Mouse (Mus musculus) urinary bladder, postnatal 36 days (tissue): Measurements from ENCODE around the gene Acly.

ENCODE experiments used
- DNase-seq, 2 experiments: peaks; one replicate each; pipeline ENCODE4 v3.0.0; 2022; ENCODE audit warnings: low spot score in 2 of 2, mixed read lengths in 1 of 2

Acly gene

DNA sequence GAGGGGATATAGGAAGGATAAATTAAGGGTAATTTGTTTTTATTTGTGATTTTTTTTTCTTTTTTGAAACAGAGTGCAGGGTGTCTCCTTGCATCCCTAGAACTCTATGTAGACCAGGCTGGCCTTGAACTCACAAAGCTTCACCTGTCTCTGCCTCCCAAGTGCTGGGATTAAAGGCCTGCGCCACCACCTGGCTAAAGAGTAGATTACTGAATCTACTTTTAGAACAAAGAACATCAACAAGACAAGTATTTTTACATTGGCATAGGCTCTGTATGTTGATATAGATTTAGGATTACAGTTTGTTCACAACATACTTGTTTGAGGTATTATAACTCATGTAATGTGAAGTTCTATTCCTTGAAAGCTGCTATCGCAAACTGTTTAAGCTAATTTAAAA, 17.2 kb downstream of the Acly start:
- DNase-seq = no peak

DNA sequence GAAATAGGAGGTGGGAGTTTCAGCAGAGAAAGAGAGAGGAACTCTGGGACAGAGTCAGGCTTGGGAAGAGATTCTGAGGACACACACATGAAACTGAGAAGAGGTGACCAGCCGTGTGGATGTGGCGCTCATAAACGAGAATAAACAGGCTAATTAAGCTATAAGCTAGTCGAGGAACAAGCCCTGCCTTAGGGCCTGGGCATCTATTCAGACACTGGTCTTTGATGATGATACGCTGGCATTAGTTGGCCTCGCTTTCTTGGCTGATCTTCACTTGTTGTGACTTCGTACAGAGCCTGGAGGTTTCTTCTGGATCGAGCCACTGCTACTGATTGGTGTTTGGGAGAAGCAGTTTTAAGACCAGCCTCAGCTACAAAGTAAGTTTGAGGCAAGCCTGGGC, 21.8 kb downstream of the Acly start:
- no peak for DNase-seq

DNA sequence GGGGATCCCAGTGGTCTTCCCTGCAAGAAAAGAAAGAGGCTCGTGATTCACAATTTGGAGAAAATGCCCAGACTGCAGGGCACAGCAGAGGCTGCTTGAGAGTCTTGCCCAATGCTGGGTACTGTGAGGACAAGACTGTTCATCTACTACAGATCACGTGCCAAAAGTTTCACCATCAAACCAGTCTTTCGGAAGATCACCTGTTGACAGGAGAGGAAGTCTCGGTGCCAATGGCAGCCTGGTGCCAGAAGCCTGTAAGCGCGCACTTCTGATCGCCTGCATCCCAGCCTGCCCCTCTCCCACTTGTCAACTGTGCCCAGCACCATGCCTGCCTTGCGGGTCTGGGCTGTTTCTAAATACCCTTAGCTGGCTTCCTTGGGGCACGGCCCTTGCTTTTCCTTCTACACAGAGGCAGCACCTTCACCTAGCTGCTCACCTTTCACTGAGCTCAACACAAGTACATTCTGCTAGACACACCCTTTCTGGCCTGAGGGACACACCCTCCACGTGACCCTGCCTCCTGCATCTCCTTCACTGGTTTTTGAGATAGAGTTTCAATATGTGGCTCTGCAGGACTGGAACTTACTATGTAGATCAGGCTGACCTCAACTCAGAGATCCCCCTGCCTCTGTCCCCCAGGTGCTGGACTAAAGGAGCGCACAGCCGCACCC, 22.7 kb downstream of the Acly start:
- DNase-seq = no peak

DNA sequence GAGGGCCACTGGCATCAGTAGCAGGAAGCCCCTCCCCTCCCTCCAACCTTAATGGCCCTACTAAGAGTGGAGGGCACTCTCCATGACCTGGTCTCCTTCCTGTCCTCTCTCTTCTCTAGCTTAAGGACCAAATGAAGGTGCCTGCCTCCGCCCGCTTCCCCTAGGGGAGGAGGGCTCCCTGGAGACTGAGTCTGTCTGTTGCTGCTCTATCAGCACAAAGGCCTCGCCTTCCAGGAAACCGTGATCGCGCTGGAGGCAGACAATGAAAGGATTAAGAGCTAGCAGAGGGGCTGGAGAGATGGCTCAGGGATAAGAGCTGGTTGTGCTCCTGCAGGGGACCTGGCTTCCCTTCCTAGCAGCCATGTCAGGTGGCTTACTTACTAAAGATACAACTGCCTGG, 26.5 kb downstream of the Acly start:
- DNase-seq = no peak

DNA sequence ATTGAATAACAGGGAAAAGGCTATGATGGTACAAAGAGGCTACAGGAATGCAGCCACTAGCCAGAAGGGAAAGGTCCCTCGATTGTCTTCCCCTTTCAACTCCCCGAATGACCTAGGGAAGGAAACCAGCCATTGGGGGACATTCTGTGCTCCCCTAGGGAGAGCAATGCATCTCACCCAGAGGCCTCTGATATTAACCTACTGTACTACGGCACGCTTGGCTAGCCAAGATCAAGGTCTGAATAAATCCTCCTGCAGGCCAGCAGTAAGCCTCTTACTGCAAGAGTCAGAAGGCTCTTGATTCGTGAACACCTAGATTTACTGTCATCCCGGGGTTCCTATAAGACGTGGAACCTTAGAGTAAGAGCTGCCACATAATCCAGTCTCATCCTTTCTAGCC, 27.1 kb downstream of the Acly start:
- no peak for DNase-seq

DNA sequence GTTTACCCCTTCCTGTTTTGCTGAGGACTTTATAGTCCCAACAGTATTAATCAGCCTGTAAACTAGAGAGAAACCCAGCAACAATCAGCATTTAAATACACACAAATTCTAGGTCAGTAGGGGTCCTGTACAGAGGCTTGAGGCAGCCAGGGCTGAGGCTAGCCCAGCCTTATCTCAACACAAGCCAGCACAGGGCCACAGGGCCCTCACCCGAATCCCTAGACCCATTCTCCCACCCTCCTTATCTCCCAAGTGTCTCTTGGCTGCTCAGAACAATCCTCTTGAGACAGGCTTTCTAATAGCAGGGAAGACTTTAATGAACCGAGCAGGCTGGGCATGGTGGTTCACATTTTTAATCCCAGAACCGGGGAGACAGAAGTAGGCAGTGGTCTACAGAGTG, 27.6 kb downstream of the Acly start:
- no peak for DNase-seq

DNA sequence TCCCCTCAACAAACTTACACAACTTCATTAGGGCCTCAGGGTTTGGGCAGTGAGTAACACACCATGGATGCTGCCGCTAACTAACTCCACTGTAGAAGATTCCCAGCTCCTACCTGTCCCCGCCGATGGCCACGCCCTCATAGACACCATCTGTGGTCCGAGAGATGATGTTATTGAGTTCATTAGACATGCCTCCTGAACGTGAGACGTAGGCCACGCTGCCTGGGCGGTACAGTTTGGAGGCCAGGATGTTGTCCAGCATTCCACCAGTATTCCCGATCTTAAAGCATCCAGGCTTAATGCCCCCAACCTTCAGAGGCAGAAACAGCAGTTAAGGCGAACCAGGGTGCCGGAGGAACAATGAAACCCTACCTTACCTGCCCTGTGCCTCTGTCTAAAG, 34.0 kb downstream of the Acly start:
- no peak for DNase-seq

DNA sequence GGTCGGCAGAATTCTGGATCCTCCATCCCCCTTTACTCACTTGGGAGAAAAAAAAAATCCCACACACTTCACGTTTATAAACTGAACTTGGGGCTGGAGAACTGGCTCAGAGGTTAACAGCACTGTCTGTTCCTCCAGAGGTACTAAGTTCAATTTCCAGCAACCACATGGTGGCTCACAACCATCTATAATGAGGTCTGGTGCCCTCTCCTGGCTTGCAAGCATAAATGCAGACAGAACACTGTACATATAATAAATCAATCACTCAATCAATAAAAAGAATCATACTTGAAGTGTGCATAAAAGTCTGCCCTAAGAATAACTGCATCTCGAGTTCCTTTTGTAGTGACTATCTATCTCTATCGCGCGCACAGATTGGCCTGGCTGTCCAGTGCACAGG, 36.8 kb downstream of the Acly start:
- DNase-seq = no peak

DNA sequence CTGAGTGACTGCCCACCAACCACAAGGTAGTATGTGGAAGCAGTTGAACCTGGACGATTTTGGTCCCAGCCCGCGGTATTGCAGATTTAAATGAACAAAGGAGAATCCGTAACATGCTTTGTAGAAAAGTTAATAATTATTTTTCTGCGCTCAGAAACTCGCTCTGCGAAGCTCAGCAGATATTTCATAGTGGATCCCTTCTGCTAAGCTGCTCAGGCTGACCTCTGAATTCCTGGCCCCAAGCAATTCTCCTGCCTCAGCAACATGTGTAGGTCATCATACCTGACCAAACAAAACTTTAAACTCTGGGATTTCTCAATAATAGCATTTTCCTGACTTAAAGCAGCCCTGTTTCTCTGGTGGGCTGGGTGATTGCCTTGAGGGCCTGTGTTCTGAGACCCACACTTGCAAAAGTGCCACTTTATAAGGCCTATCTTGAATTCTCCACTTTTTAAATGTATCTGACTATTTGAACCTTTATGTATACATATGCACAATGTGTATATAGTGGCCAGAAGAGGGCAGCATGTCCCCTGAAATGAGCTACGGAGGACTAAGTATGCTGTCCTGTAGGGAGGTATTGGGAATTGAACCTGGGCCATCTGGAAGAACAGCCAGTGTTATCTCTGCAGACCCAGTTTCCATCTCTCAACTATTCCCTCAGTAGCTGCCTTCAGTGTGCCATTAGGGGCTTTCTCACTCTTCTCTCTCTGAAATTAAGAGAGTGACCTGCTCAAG, 41.8 kb downstream of the Acly start:
- no peak for DNase-seq

DNA sequence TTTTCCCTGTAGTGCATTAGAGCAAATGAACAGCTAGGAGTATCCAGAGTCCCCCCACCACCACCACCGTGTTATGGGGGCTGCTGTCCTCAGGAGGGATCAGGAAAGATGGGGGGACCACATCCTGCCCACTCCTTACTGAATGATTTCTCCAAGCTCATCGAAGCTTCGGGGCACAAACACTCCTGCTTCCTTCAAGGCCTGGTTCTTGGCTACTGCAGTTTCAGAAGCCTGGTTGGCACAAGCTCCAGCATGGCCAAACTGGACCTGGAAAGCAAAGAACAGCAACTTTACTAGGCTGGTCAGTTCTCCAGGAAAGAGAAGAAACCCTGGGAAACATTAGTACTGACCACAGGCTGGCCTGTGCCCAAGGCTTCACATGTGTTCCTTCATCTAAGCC, 43.3 kb downstream of the Acly start:
- DNase-seq = no peak

DNA sequence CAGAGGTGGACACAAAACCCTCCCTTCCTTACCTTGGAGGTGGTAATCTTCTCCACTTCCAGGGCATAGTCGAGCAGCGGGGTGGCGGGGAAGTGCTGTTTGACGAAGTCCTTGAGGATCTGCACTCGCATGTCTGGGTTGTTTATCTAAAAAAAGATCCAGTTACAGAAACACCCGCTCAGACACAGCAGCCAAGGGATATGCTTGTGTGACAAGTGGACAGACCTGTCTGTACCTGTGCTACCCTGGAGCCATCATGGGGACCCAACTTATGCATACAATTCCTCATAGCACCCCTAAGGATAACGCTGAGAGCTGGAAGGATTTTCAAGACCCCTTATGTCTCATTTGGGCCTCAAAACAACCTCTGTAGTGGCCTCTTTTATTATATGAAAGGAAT, 48.6 kb downstream of the Acly start:
- peak; percentile 12 to 15 for DNase-seq

DNA sequence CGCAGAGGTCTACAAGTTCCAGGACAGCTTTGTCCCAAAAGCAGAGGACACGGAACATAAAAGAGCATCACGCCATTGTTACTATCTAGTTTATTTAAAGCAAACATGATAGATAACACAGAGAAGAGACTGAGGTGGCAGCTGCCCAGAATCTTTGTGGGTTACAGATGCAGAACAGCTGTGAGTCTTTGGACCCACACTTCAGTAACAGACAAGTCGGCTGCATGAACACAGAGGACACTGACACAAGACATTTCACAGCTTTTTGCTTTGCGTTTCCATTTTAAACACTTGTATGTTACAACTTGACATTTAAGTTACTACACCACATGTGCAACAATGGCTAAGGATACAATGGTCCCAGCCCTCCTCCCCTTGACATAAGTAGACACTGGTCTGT, 51.5 kb downstream of the Acly start:
- DNase-seq = no peak

DNA sequence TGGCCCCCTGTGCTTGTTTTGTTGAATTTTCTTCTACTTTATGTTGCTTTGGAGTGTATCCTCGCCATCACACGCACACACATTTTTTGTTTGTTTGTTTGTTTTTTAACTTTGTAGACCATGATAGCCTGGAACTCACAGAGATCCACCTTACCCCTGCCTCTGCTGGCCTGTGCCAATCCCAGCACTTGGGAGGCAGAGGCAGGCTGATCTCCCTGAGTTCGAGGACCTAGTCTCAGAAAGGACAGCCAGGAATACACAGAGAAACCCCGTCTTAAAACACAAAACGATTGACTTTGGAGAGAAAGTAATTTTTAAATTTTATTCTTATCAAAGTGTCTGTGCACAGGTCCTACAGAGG, 54.9 kb downstream of the Acly start:
- DNase-seq = no peak

DNA sequence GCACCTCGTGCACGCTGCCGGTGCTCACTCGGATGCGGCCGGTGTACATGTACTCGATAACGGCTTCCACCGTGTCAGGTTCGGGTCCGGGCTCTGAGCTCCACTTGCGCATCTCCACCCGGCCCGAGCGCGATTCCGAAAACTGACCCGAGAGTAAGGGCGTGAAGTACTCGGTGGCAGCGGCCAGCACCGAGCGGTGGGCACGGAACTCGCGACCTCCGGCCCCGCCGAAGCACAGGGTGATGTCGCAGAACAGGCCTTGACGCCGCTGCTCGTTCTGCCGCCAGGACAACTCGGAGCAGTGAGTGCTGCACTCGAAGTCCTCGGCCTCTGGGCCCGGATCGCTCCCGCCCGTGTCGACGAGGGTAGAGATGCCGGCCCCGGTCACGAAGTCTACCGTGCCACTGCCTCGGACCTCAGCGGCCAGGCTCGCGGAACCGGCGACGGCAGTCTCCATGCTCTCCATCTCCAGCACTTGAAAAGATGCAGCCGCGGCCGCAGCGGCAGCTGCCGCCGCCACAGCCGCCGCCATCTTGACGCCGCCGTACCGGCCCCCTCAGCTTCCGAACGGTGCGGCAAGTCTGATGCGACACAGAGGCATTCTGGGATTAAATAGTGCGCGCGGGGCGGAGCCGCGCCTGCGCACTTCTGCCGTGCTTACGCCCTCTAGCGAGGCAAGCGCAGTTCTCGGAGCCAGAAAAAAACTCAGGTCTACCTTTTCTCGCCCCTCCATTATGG, 55.4 kb downstream of the Acly start, which contains the start of gene Klhl11:
TSS of gene Klhl11 (minus strand) at position 545 of the 738 bp plus-strand sequence.
- peak; percentile 86 to 91 for DNase-seq

DNA sequence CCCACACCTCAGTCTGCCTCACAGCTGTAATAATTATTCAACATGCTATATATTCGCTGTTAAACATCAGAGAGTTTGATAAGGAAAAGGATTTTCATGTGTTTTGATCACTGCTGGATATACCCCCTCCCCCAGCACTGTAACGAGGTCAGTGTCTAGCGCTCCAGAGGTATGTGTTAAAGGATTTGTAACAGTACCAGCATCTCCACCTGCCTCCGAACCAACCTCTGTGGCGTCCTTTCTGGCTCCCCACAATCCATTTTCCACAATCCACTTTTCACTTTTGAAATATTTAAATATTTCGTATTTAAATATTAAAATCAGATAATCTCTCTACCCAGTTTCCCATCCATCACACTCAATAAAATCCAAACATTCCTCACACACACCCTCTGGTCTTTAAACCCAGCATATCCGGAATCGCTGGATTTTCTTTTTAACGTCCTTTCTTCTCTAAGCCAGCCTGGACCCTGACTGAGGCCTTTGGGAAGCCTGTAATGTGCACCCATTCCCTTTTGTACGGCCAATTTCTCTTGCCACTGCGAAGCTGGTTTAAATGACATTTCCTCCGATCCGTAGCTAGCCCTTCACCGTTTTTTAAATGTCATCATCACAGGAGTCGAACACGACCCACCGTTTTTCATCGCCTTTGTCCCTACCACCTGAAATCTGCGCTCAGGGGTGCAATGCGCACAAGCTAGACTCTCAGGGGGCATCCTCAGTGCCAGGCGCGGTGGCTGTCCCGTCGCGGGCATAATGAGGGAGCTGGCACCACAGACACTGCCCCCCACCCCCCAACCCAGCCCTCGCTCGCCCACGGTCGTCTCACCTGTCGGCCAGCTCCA, 56.2 kb downstream of the Acly start:
- DNase-seq = no peak

DNA sequence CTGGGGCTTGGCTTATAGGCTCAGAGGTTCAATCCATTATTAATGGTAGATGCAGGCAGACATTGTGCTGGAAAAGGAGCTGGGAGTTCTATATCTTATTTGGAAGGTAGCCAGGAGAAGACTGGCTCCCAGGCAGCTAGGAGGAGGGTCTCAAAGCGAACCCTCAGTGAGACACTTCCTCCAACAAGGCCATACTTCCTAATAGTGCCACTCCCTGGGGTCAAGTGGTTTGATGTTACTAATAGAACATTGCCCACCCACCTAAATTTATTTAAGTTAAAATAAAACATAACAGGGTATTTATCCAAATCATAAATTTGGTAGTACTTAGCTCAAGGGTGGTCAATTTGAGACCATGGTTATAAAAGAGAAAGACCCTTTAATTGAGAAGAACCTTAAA, 62.0 kb downstream of the Acly start:
- no peak for DNase-seq

DNA sequence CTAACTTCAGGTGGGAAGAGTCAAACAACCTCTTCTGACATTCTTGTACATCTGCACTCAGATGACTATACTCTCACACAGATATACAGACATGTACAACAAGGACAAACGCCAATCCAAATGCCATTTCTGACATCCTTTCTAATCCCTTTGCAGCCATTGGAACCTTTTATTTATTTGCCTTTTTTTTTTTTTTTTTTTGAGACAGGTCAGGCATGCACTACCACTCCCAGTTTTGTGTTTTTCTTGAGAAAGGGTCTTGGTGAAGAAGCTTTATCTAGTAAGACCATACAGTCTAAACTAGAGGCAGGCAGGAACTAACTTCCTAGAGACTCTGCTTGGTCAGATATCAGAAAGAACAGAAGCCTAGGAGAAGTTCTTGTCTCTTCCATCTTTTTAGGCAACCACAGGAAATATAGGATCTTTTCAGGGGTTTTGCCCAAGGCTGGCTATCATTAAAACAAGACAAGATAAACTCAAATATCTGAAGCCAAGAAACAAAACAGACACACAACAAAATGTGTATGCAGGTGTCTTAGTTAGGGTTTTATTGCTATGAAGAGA, 62.5 kb downstream of the Acly start:
- no peak for DNase-seq

DNA sequence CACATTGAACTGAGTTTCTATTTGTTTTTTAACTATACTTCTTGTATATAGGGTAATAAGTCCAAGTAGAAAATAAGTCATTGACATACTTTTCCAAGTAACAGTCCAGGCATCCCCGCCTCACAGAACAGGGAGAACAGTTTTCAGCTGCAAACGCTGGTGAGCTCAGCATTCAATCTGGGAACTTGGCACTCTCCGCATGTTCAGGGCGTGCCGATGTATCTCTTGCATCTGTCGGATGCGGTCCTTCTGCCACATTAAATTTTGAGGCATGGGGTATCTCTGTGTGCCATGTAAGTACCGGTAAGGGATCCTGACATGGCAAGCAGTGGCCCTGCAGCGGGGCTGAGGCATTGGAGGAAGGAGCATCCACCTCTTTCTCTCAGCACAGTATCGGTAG, 65.1 kb downstream of the Acly start:
- DNase-seq = no peak

DNA sequence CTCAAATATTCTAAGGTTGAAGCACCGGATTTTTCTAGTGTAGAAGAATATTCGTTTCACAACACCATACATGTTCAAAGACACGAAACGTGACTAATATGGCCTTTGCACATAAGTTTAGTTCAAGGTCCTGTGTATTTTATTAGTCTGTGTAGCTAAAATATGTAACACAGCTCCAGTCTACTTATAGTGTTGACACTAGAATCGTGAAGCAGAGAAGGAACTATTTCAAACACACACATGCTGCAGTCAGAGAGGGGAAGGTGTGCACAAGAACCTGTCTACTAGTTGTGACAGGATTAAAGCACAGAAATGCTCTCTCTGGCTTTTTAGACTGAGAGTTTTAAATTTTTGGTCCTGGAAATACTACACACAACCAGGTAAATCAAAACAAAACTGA, 70.1 kb downstream of the Acly start:
- no peak for DNase-seq

DNA sequence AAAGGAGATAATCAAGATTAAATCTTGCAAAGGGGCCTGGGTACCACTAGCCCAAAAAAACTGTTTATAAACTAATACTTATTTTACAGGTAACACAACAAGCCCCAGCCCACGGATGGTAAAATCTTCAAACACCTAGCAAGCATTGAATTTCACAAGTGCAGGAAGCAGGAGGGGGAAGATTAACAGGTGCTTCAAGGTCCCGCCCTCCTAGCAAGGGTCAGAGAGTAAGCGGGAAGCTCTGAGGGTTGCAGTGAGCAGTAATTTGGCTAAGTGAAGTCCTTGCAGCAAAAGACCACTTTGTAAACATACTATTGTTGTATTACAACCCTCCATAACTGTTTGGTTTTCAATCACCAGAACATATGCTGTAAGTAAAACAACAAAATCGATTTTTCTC, 70.6 kb downstream of the Acly start:
- DNase-seq = no peak

DNA sequence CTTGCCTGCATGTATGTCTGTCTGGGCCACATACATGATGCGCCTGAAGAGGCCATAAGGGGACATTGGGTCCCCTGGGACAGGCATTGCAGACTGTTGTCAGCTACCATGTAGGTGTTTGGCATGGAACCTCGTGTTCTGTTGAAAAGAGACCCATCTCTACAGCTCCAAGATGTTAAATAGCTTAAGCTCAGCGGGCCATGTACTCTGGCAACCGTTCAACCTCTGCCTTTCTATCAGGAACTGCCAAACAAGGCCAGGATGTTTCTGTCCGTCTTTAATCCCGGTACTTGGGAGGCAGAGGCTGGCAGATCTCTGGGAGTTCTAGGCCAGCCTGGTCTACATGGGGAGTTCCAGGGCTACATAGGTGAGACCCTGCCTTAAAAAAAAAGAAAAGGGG, 85.2 kb downstream of the Acly start:
- no peak for DNase-seq

DNA sequence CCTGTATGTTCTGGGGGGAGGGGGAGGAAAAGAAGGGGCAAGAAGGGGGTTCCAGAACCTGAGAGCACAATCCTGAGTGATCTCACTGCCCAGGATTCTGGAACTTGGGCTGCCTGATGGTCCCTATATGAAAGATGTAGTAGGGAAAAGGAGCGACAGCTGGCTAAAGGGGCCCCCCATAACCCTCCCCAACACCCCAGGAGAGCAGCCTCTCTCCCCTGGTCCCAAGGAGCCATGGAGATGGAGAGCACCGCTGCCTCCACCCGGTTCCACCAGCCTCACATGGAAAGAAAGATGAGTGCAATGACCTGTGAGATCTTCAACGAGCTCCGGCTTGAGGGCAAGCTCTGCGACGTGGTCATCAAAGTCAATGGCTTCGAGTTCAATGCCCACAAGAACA, 86.0 kb downstream of the Acly start, which contains the start of the genes Nt5c3b and Klhl10:
TSS of gene Nt5c3b (minus strand) at position 12 of the 400 bp plus-strand sequence.
TSS of gene Klhl10 (plus strand) at position 121 of the 400 bp plus-strand sequence.
- no peak for DNase-seq
